Mouse (Mus musculus): ENCODE measurements around the gene Ciapin1. TPM values are rescaled to one million over a fixed set of nuclear protein-coding genes. Genes with fewer than 3 reads are reported as not detected.
A peak's percentile ranks its signal among the peaks of the same experiment; 100 is the strongest.

Ciapin1 gene
- 22.9 and 27.8 TPM in 2 replicates for polyA plus RNA-seq (2012; rRNA removed)

GRCm38 (mm10) chr8:94837662-94838574 lies at the start of gene Ciapin1, which contains the start of gene Coq9:
Gene Ciapin1, minus strand, starts transcription at chr8:94838358.
Gene Coq9, plus strand, starts transcription at chr8:94838321.
- DNase-seq = peak; percentile 92
- TF ChIP-seq POLR2A (IDR thresholded peaks at IDR 0.05; ENCODE audit: borderline replicate concordance, extremely low read depth, low read depth, low read length) (peak; percentile 84), CTCF (IDR thresholded peaks at IDR 0.05; ENCODE audit: insufficient read depth, low read length) (no peak)
- Histone ChIP-seq H3K4me1 (ENCODE audit: control insufficient read depth, insufficient read depth, low read length) (no peaks in the 10 kb centered on the region; the same call in 1 of the 2 replicates), H3K4me3 (replicated peaks; ENCODE audit: extremely low read depth, low read depth, low read length) (peak within 1 kb of the TSS; percentile 82)
- WGBS = under 1% methylated on average over 82 of the region's 82 CpGs

GRCm38 (mm10) chr8:94880742-94881141 lies 42.6 kb upstream of the Ciapin1 start:
- Histone ChIP-seq H3K4me1 (ENCODE audit: control insufficient read depth, insufficient read depth, low read length) (peaks cover 5% of the 10 kb centered on the region; the same call in 1 of the 2 replicates), H3K4me3 (replicated peaks; ENCODE audit: extremely low read depth, low read depth, low read length) (no peak overlapping the region)
- no peak for DNase-seq
- 76% methylated on average over 4 of the region's 4 CpGs for WGBS
- TF ChIP-seq CTCF (IDR thresholded peaks at IDR 0.05; ENCODE audit: insufficient read depth, low read length) (no peak), POLR2A (IDR thresholded peaks at IDR 0.05; ENCODE audit: borderline replicate concordance, extremely low read depth, low read depth, low read length) (no peak)

GRCm38 (mm10) chr8:94876820-94877219 lies 38.7 kb upstream of the Ciapin1 start:
- no peak for TF ChIP-seq POLR2A (IDR thresholded peaks at IDR 0.05; ENCODE audit: borderline replicate concordance, extremely low read depth, low read depth, low read length)
- TF ChIP-seq CTCF (IDR thresholded peaks at IDR 0.05; ENCODE audit: insufficient read depth, low read length) = no peak
- DNase-seq = no peak
- Histone ChIP-seq H3K4me3 (replicated peaks; ENCODE audit: extremely low read depth, low read depth, low read length) (no peak overlapping the region), H3K4me1 (ENCODE audit: control insufficient read depth, insufficient read depth, low read length) (peaks cover 14% of the 10 kb centered on the region)
- 22% methylated on average over 3 of the region's 3 CpGs for WGBS

GRCm38 (mm10) chr8:94876197-94876730 lies 38.1 kb upstream of the Ciapin1 start, which contains the start of gene Dok4:
Gene Dok4, minus strand, starts transcription at chr8:94876330.
- Histone ChIP-seq H3K4me3 (replicated peaks; ENCODE audit: extremely low read depth, low read depth, low read length) (peak within 1 kb of the TSS; percentile 71), H3K4me1 (ENCODE audit: control insufficient read depth, insufficient read depth, low read length) (peaks cover 18% of the 10 kb centered on the region)
- peak; percentile 62; the same call in 1 of the 2 replicates for TF ChIP-seq POLR2A (IDR thresholded peaks at IDR 0.05; ENCODE audit: borderline replicate concordance, extremely low read depth, low read depth, low read length)
- no peak for TF ChIP-seq CTCF (IDR thresholded peaks at IDR 0.05; ENCODE audit: insufficient read depth, low read length)
- DNase-seq = peak; percentile 88
- WGBS = 1% methylated on average over 37 of the region's 37 CpGs

GRCm38 (mm10) chr8:94875871-94876150 lies 37.7 kb upstream of the Ciapin1 start:
- peaks cover 19% of the 10 kb centered on the region for H3K4me1 ChIP-seq (ENCODE audit: control insufficient read depth, insufficient read depth, low read length)
- WGBS = 0% methylated on average over 19 of the region's 20 CpGs
- peak; percentile 40 for DNase-seq
- H3K4me3 ChIP-seq (replicated peaks; ENCODE audit: extremely low read depth, low read depth, low read length) = peak overlapping the region; percentile 71
- no peak for TF ChIP-seq POLR2A (IDR thresholded peaks at IDR 0.05; ENCODE audit: borderline replicate concordance, extremely low read depth, low read depth, low read length)
- no peak for TF ChIP-seq CTCF (IDR thresholded peaks at IDR 0.05; ENCODE audit: insufficient read depth, low read length)

GRCm38 (mm10) chr8:94875096-94875870 lies 37.1 kb upstream of the Ciapin1 start:
- Histone ChIP-seq H3K4me1 (ENCODE audit: control insufficient read depth, insufficient read depth, low read length) (peaks cover 23% of the 10 kb centered on the region), H3K4me3 (replicated peaks; ENCODE audit: extremely low read depth, low read depth, low read length) (peak overlapping the region; percentile 71)
- WGBS = 8% methylated on average over 17 of the region's 17 CpGs
- no peak for TF ChIP-seq CTCF (IDR thresholded peaks at IDR 0.05; ENCODE audit: insufficient read depth, low read length)
- no peak for TF ChIP-seq POLR2A (IDR thresholded peaks at IDR 0.05; ENCODE audit: borderline replicate concordance, extremely low read depth, low read depth, low read length)
- DNase-seq = peak; percentile 37

- peak; percentile 78 for DNase-seq
- 8% methylated on average over 6 of the region's 6 CpGs for WGBS
- peak overlapping the region; percentile 19 for H3K4me3 ChIP-seq (replicated peaks; ENCODE audit: extremely low read depth, low read depth, low read length)
- H3K4me1 ChIP-seq (ENCODE audit: control insufficient read depth, insufficient read depth, low read length) = peaks cover 24% of the 10 kb centered on the region
- TF ChIP-seq POLR2A (IDR thresholded peaks at IDR 0.05; ENCODE audit: borderline replicate concordance, extremely low read depth, low read depth, low read length) (no peak), CTCF (IDR thresholded peaks at IDR 0.05; ENCODE audit: insufficient read depth, low read length) (peak; percentile 80)
Observed at GRCm38 (mm10) chr8:94874358-94874757, 36.2 kb upstream of the Ciapin1 start.

GRCm38 (mm10) chr8:94872576-94872975 lies 34.4 kb upstream of the Ciapin1 start:
- TF ChIP-seq CTCF (IDR thresholded peaks at IDR 0.05; ENCODE audit: insufficient read depth, low read length) = no peak
- no peak for TF ChIP-seq POLR2A (IDR thresholded peaks at IDR 0.05; ENCODE audit: borderline replicate concordance, extremely low read depth, low read depth, low read length)
- DNase-seq = no peak
- Histone ChIP-seq H3K4me3 (replicated peaks; ENCODE audit: extremely low read depth, low read depth, low read length) (no peak overlapping the region), H3K4me1 (ENCODE audit: control insufficient read depth, insufficient read depth, low read length) (peaks cover 24% of the 10 kb centered on the region)
- WGBS = 91% methylated on average over 2 of the region's 2 CpGs

- Histone ChIP-seq H3K4me3 (replicated peaks; ENCODE audit: extremely low read depth, low read depth, low read length) (no peak overlapping the region), H3K4me1 (ENCODE audit: control insufficient read depth, insufficient read depth, low read length) (peaks cover 24% of the 10 kb centered on the region)
- TF ChIP-seq CTCF (IDR thresholded peaks at IDR 0.05; ENCODE audit: insufficient read depth, low read length) = no peak
- no peak for TF ChIP-seq POLR2A (IDR thresholded peaks at IDR 0.05; ENCODE audit: borderline replicate concordance, extremely low read depth, low read depth, low read length)
- 60% methylated on average over 3 of the region's 3 CpGs for WGBS
- DNase-seq = no peak
Observed at GRCm38 (mm10) chr8:94872156-94872555, 34.0 kb upstream of the Ciapin1 start.

Measured in lung, adult 2 months (tissue).